Mouse (Mus musculus) midbrain, embryonic 16.5 days (tissue): ENCODE measurements around the gene Cfap77. TPM values are rescaled to one million over a fixed set of nuclear protein-coding genes. Genes with fewer than 3 reads are reported as not detected.

Experiments
- polyA plus RNA-seq: library from polyadenylated mRNA; unstranded; fragments of >200 nt; fragmentation: Nextera tagmentation; extraction: Ambion mirVana; gene quantifications from 2 replicates; pipeline ENCODE4 v1.2.1, GENCODE M21; 2015

Gene Cfap77
- polyA plus RNA-seq, 1 experiment from 2014 or later: 1.2 TPM

Other genes starting within 250 kb of the Cfap77 start
- gene Gtf3c4, start 214.7 kb downstream of the Cfap77 start, polyA plus RNA-seq: 18.7 and 23.2 TPM in 2 replicates
- gene Ddx31, start 214.7 kb downstream of the Cfap77 start, polyA plus RNA-seq: 10.7 and 12.6 TPM in 2 replicates
- gene Barhl1, start 138.4 kb downstream of the Cfap77 start, polyA plus RNA-seq: 28.9 and 35.2 TPM in 2 replicates
- gene Ttf1, start 5.2 kb upstream of the Cfap77 start, polyA plus RNA-seq: 7.3 and 7.7 TPM in 2 replicates
- gene Setx, start 69.1 kb upstream of the Cfap77 start, polyA plus RNA-seq: 12.2 and 13.4 TPM in 2 replicates
- gene Ntng2, start 197.9 kb upstream of the Cfap77 start, polyA plus RNA-seq: 10.6 and 11.0 TPM in 2 replicates